Mouse (Mus musculus): ENCODE measurements around the gene Aplf.
"Not testable (repeated sequence)": the region's sequence is repeated elsewhere in the genome, so short reads cannot be mapped to it uniquely, and the experiment has no call there.

The Aplf gene

GRCm38 (mm10) chr6:87628936-87629335, 43.1 kb downstream of the Aplf start:
- DNase-seq (ENCODE audit: extremely low read depth, insufficient read length, low spot score), result not testable (repeated sequence)

- DNase-seq (ENCODE audit: extremely low read depth, insufficient read length, low spot score), result no peak
Measured at GRCm38 (mm10) chr6:87623151-87623550, 48.8 kb downstream of the Aplf start.

GRCm38 (mm10) chr6:87621281-87621680, 50.7 kb downstream of the Aplf start:
- DNase-seq (ENCODE audit: extremely low read depth, insufficient read length, low spot score), result no peak

GRCm38 (mm10) chr6:87618021-87618420, 54.0 kb downstream of the Aplf start:
- no peak for DNase-seq (ENCODE audit: extremely low read depth, insufficient read length, low spot score)

- DNase-seq (ENCODE audit: extremely low read depth, insufficient read length, low spot score), result no peak
Measured at GRCm38 (mm10) chr6:87615696-87616083, 56.3 kb downstream of the Aplf start.

- no peak for DNase-seq (ENCODE audit: extremely low read depth, insufficient read length, low spot score)
Measured at GRCm38 (mm10) chr6:87614794-87615695, 56.9 kb downstream of the Aplf start.

GRCm38 (mm10) chr6:87599825-87600224, 72.2 kb downstream of the Aplf start:
- DNase-seq (ENCODE audit: extremely low read depth, insufficient read length, low spot score), result no peak

GRCm38 (mm10) chr6:87597116-87597833, 74.7 kb downstream of the Aplf start:
- no peak for DNase-seq (ENCODE audit: extremely low read depth, insufficient read length, low spot score)

GRCm38 (mm10) chr6:87594188-87594587, 77.8 kb downstream of the Aplf start:
- no peak for DNase-seq (ENCODE audit: extremely low read depth, insufficient read length, low spot score)

- peak; percentile 65 for DNase-seq (ENCODE audit: extremely low read depth, insufficient read length, low spot score)
Measured at GRCm38 (mm10) chr6:87590394-87591281, 81.4 kb downstream of the Aplf start, which contains the start of gene Prokr1. Gene Prokr1 (minus strand): TSS chr6:87590743.

GRCm38 (mm10) chr6:87589718-87590393, 82.1 kb downstream of the Aplf start:
- no peak for DNase-seq (ENCODE audit: extremely low read depth, insufficient read length, low spot score)

GRCm38 (mm10) chr6:87583991-87584390, 88.0 kb downstream of the Aplf start:
- no peak for DNase-seq (ENCODE audit: extremely low read depth, insufficient read length, low spot score)

GRCm38 (mm10) chr6:87583183-87583611, 88.8 kb downstream of the Aplf start:
- no peak for DNase-seq (ENCODE audit: extremely low read depth, insufficient read length, low spot score)

- peak; percentile 68 for DNase-seq (ENCODE audit: extremely low read depth, insufficient read length, low spot score)
Measured at GRCm38 (mm10) chr6:87582456-87582855, 89.5 kb downstream of the Aplf start.

GRCm38 (mm10) chr6:87581581-87581980, 90.4 kb downstream of the Aplf start:
- DNase-seq (ENCODE audit: extremely low read depth, insufficient read length, low spot score), result no peak

- DNase-seq (ENCODE audit: extremely low read depth, insufficient read length, low spot score), result no peak
Measured at GRCm38 (mm10) chr6:87581071-87581470, 90.9 kb downstream of the Aplf start.
